Mouse (Mus musculus) erythroblast, embryonic 14.5 days (primary cell): ENCODE results near the gene Acot3. TPM values are rescaled to one million over a fixed set of nuclear protein-coding genes. Genes with fewer than 3 reads are reported as not detected.
A peak's percentile ranks its signal among the peaks of the same experiment; 100 is the strongest.
"Not testable (repeated sequence)": the region's sequence is repeated elsewhere in the genome, so short reads cannot be mapped to it uniquely, and the experiment has no call there.

Experiments
- H3K27me3 ChIP-seq: 2 replicates; pipeline ENCODE4 v1.6.1; 2012; ENCODE audit warnings: inconsistent platforms; ENCODE audit not compliant: control insufficient read depth
- H3K36me3 ChIP-seq: 2 replicates; pipeline ENCODE4 v1.6.1; 2012; ENCODE audit warnings: mild to moderate bottlenecking, inconsistent platforms; ENCODE audit not compliant: control insufficient read depth
- H3K4me1 ChIP-seq: 2 replicates; pipeline ENCODE4 v1.6.1; 2012; ENCODE audit warnings: inconsistent platforms; ENCODE audit not compliant: control insufficient read depth
- H3K4me3 ChIP-seq: replicated peaks from 2 replicates; pipeline ENCODE3; 2012; ENCODE audit warnings: moderate library complexity, mild to moderate bottlenecking, inconsistent platforms
- H3K9me3 ChIP-seq: 2 replicates; pipeline ENCODE4 v1.6.1; 2012; ENCODE audit warnings: low read length, inconsistent platforms, mixed read lengths; ENCODE audit not compliant: control insufficient read depth
- GATA1 ChIP-seq: IDR thresholded peaks from 2 replicates; pipeline ENCODE4 v1.6.1; 2012; ENCODE audit warnings: low read length, inconsistent platforms, mixed read lengths
- TAL1 ChIP-seq: IDR thresholded peaks from 3 replicates; pipeline ENCODE4 v1.6.1; 2012; ENCODE audit warnings: low read length, inconsistent platforms, mixed read lengths
- polyA plus RNA-seq: library from polyadenylated mRNA; stranded (reverse); fragments of >175 nt; gene quantifications from 2 replicates; pipeline ENCODE4 v1.2.3, GENCODE M21; 2012

Gene Acot3
- 0.02 and 0.05 TPM in 2 replicates for polyA plus RNA-seq

GRCm38 (mm10) chr12:84051937-84052474 lies at the start of gene Acot3:
Acot3 (plus strand) TSS chr12:84052144.
- peaks cover 29% of the 10 kb centered on the region for H3K27me3 ChIP-seq

GRCm38 (mm10) chr12:84003866-84004265 lies 48.1 kb upstream of the Acot3 start:
- H3K27me3 ChIP-seq: peaks cover 7% of the 10 kb centered on the region
- H3K4me1 ChIP-seq: no peaks in the 10 kb centered on the region
- H3K9me3 ChIP-seq: peaks cover 7% of the 10 kb centered on the region; the same call in 1 of the 2 replicates
- H3K36me3 ChIP-seq: no peaks in the 10 kb centered on the region
- TF ChIP-seq GATA1: no peak
- TF ChIP-seq TAL1: no peak
- H3K4me3 ChIP-seq: no peak overlapping the region

More at GRCm38 (mm10) chr12:84051937-84052474, at the start of gene Acot3:
- peaks cover 5% of the 10 kb centered on the region for H3K9me3 ChIP-seq
- H3K36me3 ChIP-seq: no peaks in the 10 kb centered on the region
- no peaks in the 10 kb centered on the region for H3K4me1 ChIP-seq
- TF ChIP-seq GATA1 (no peak), TAL1 (no peak)
- H3K4me3 ChIP-seq: no peak within 1 kb of the TSS

- no peaks in the 10 kb centered on the region; the same call in 1 of the 2 replicates for H3K4me1 ChIP-seq
- TF ChIP-seq GATA1: no peak
- H3K9me3 ChIP-seq: no peaks in the 10 kb centered on the region
- H3K27me3 ChIP-seq: peaks cover 35% of the 10 kb centered on the region
- H3K36me3 ChIP-seq: no peaks in the 10 kb centered on the region
- H3K4me3 ChIP-seq: no peak overlapping the region
These were observed 43.7 kb upstream of the Acot3 start for GRCm38 (mm10) chr12:84008251-84008650.

- TF ChIP-seq GATA1 (no peak), TAL1 (no peak)
- no peak overlapping the region for H3K4me3 ChIP-seq
- H3K36me3 ChIP-seq: no peaks in the 10 kb centered on the region
- H3K27me3 ChIP-seq: peaks cover 35% of the 10 kb centered on the region
- no peaks in the 10 kb centered on the region for H3K9me3 ChIP-seq
- no peaks in the 10 kb centered on the region; the same call in 1 of the 2 replicates for H3K4me1 ChIP-seq
These were observed 43.2 kb upstream of the Acot3 start for GRCm38 (mm10) chr12:84008729-84009128.

GRCm38 (mm10) chr12:84009171-84009965 lies 42.6 kb upstream of the Acot3 start, which contains the start of gene Acot1:
Acot1 (plus strand) TSS chr12:84009490.
- H3K4me1 ChIP-seq, H3K9me3 ChIP-seq, H3K36me3 ChIP-seq: not testable (repeated sequence)
- Histone ChIP-seq H3K4me3 (peak within 1 kb of the TSS; percentile 38), H3K27me3 (peaks cover 35% of the 10 kb centered on the region)

GRCm38 (mm10) chr12:84010201-84010600 lies 41.7 kb upstream of the Acot3 start:
- no peaks in the 10 kb centered on the region for H3K36me3 ChIP-seq
- H3K9me3 ChIP-seq: no peaks in the 10 kb centered on the region
- peak overlapping the region; percentile 32 for H3K4me3 ChIP-seq
- TF ChIP-seq GATA1 (no peak), TAL1 (no peak)
- H3K4me1 ChIP-seq: no peaks in the 10 kb centered on the region; the same call in 1 of the 2 replicates
- H3K27me3 ChIP-seq: peaks cover 35% of the 10 kb centered on the region

GRCm38 (mm10) chr12:84011251-84012040 lies 40.5 kb upstream of the Acot3 start:
- Histone ChIP-seq H3K9me3 (no peaks in the 10 kb centered on the region), H3K36me3 (no peaks in the 10 kb centered on the region), H3K4me1 (no peaks in the 10 kb centered on the region; the same call in 1 of the 2 replicates), H3K27me3 (peaks cover 35% of the 10 kb centered on the region), H3K4me3 (no peak overlapping the region)
- TF ChIP-seq TAL1 (no peak), GATA1 (no peak)

- peaks cover 34% of the 10 kb centered on the region for H3K27me3 ChIP-seq
- no peak overlapping the region for H3K4me3 ChIP-seq
- TF ChIP-seq GATA1: no peak
- no peak for TF ChIP-seq TAL1
- no peaks in the 10 kb centered on the region for H3K36me3 ChIP-seq
- no peaks in the 10 kb centered on the region; the same call in 1 of the 2 replicates for H3K4me1 ChIP-seq
- no peaks in the 10 kb centered on the region for H3K9me3 ChIP-seq
These were observed 38.8 kb upstream of the Acot3 start for GRCm38 (mm10) chr12:84013130-84013529.

GRCm38 (mm10) chr12:84013701-84014100 lies 38.2 kb upstream of the Acot3 start:
- Histone ChIP-seq H3K4me3 (no peak overlapping the region), H3K27me3 (peaks cover 29% of the 10 kb centered on the region), H3K9me3 (no peaks in the 10 kb centered on the region), H3K36me3 (no peaks in the 10 kb centered on the region), H3K4me1 (no peaks in the 10 kb centered on the region; the same call in 1 of the 2 replicates)
- TF ChIP-seq GATA1: no peak
- TF ChIP-seq TAL1: no peak

- H3K9me3 ChIP-seq, H3K36me3 ChIP-seq, H3K4me1 ChIP-seq, H3K27me3 ChIP-seq, H3K4me3 ChIP-seq: not testable (repeated sequence)
These were observed 31.4 kb upstream of the Acot3 start for GRCm38 (mm10) chr12:84020528-84020927.

- not testable (repeated sequence) for H3K36me3 ChIP-seq, H3K4me1 ChIP-seq, H3K4me3 ChIP-seq, H3K9me3 ChIP-seq, H3K27me3 ChIP-seq
These were observed 29.7 kb upstream of the Acot3 start for GRCm38 (mm10) chr12:84022266-84022665.
